Mouse (Mus musculus) kidney, adult 2 months (tissue): ENCODE results near the gene Hsdl1. TPM values are rescaled to one million over a fixed set of nuclear protein-coding genes. Genes with fewer than 3 reads are reported as not detected.

Experiments used
- DNase-seq: peaks from one replicate; pipeline ENCODE4 v3.0.0; 2021
- H3K27ac ChIP-seq: fragments of 200-500 bp; 2 replicates; pipeline ENCODE4 v1.5.1; 2012; ENCODE audit warnings: low read depth, low read length, control low read depth, inconsistent platforms; ENCODE audit not compliant: insufficient read depth
- H3K27me3 ChIP-seq: fragments of 200-500 bp; replicated peaks from 2 replicates; pipeline ENCODE4 v1.6.1; 2012; ENCODE audit warnings: mild to moderate bottlenecking, moderate library complexity, low read length, inconsistent platforms; ENCODE audit not compliant: control insufficient read depth, insufficient read depth
- H3K36me3 ChIP-seq: fragments of 200-500 bp; 2 replicates; pipeline ENCODE4 v1.6.1; 2012; ENCODE audit warnings: mild to moderate bottlenecking, moderate library complexity, low read length, inconsistent platforms; ENCODE audit not compliant: control insufficient read depth, insufficient read depth
- H3K4me1 ChIP-seq: fragments of 200-500 bp; 2 replicates; pipeline ENCODE4 v1.6.1; 2011; ENCODE audit warnings: low read length; ENCODE audit not compliant: control insufficient read depth, insufficient read depth
- H3K4me3 ChIP-seq: fragments of 200-500 bp; 2 replicates; pipeline ENCODE4 v1.5.1; 2011; ENCODE audit warnings: mild to moderate bottlenecking, low read depth, low read length, control low read depth; ENCODE audit not compliant: insufficient read depth
- CTCF ChIP-seq: fragments of 200-500 bp; conservative IDR thresholded peaks from 2 replicates; pipeline ENCODE4 v1.5.1; 2011; ENCODE audit warnings: low read depth, mild to moderate bottlenecking, control low read depth, low read length, moderate library complexity, mixed read lengths; ENCODE audit not compliant: insufficient read depth, insufficient read length
- POLR2A ChIP-seq: fragments of 200-500 bp; IDR thresholded peaks from one replicate; pipeline ENCODE4 v1.6.1; 2011; ENCODE audit warnings: low read depth, low read length, control low read depth
- WGBS: fragments of 180-500 bp; shearing (Covaris S2); methylation state at CpG from one replicate; pipeline ENCODE4 v1.1.7; 2018; 5-methylcytosine and 5-hydroxymethylcytosine counted together
- polyA plus RNA-seq: library from polyadenylated mRNA; depleted of rRNA; stranded (reverse); fragments of >200 nt; gene quantifications from 2 replicates; pipeline ENCODE4 v1.2.3, GENCODE M21; 2012

Hsdl1 gene
- polyA plus RNA-seq, 1 experiment = 23.1 TPM

GRCm38 (mm10) chr8:119566367-119566766 lies 8.6 kb downstream of the Hsdl1 start:
- TF ChIP-seq CTCF (no peak), POLR2A (no peak)
- WGBS = 77% methylated on average over 11 of the region's 11 CpGs
- Histone ChIP-seq H3K27me3 (no peaks in the 10 kb centered on the region), H3K36me3 (no peaks in the 10 kb centered on the region), H3K27ac (no peak overlapping the region), H3K4me3 (no peak overlapping the region), H3K4me1 (no peaks in the 10 kb centered on the region)
- no peak for DNase-seq

DNA sequence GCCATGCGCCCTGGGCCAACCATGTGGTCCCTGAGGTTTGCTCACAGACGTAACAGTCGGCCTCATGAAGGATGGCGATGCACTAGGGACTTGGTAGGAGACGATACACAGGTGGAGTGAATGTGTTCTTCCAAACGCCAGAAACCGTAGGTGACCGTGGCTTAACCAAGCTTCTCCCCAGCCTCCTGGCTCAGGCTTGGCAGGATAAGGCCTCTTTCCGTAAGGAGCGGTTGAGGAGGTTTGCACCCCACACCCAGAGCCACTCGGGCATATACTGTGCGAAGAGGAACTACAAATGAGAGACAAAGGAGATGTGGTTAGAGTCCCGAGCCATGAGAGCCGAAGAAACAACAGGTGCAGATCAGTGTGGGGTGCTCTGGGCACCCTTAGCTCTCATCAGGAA lies 11.1 kb downstream of the Hsdl1 start:
- H3K27ac ChIP-seq = no peak overlapping the region

GRCm38 (mm10) chr8:119559402-119559720 lies 15.6 kb downstream of the Hsdl1 start:
- H3K36me3 ChIP-seq = no peaks in the 10 kb centered on the region
- H3K27ac ChIP-seq = peak overlapping the region; percentile 81
- no peak for DNase-seq
- H3K4me1 ChIP-seq = peaks cover 20% of the 10 kb centered on the region; the same call in 1 of the 2 replicates
- TF ChIP-seq POLR2A (no peak), CTCF (no peak)
- WGBS = 87% methylated on average over 6 of the region's 6 CpGs
- H3K27me3 ChIP-seq = no peaks in the 10 kb centered on the region
- no peak overlapping the region for H3K4me3 ChIP-seq

More for the DNA sequence above, 11.1 kb downstream of the Hsdl1 start:
- Histone ChIP-seq H3K4me3 (no peak overlapping the region), H3K27me3 (no peaks in the 10 kb centered on the region), H3K4me1 (peaks cover 5% of the 10 kb centered on the region; the same call in 1 of the 2 replicates), H3K36me3 (no peaks in the 10 kb centered on the region)
- WGBS = 92% methylated on average over 14 of the region's 14 CpGs
- TF ChIP-seq POLR2A = no peak
- no peak for TF ChIP-seq CTCF
- no peak for DNase-seq

- H3K27ac ChIP-seq = peak within 1 kb of the TSS; percentile 81
- no peaks in the 10 kb centered on the region for H3K36me3 ChIP-seq
- WGBS = 5% methylated on average over 63 of the region's 63 CpGs
- DNase-seq = peak; percentile 98
- H3K4me1 ChIP-seq = peaks cover 20% of the 10 kb centered on the region; the same call in 1 of the 2 replicates
- peak within 1 kb of the TSS; percentile 75 for H3K4me3 ChIP-seq
- H3K27me3 ChIP-seq = no peaks in the 10 kb centered on the region
- 0 out of 2 replicates have a peak, but pooled peaks have one; percentile 15 for TF ChIP-seq CTCF
- peak; percentile 96 for TF ChIP-seq POLR2A
Observed at GRCm38 (mm10) chr8:119558603-119559401, 16.2 kb downstream of the Hsdl1 start, which contains the start of gene Mbtps1. Gene Mbtps1 (minus strand): TSS chr8:119558735.

DNA sequence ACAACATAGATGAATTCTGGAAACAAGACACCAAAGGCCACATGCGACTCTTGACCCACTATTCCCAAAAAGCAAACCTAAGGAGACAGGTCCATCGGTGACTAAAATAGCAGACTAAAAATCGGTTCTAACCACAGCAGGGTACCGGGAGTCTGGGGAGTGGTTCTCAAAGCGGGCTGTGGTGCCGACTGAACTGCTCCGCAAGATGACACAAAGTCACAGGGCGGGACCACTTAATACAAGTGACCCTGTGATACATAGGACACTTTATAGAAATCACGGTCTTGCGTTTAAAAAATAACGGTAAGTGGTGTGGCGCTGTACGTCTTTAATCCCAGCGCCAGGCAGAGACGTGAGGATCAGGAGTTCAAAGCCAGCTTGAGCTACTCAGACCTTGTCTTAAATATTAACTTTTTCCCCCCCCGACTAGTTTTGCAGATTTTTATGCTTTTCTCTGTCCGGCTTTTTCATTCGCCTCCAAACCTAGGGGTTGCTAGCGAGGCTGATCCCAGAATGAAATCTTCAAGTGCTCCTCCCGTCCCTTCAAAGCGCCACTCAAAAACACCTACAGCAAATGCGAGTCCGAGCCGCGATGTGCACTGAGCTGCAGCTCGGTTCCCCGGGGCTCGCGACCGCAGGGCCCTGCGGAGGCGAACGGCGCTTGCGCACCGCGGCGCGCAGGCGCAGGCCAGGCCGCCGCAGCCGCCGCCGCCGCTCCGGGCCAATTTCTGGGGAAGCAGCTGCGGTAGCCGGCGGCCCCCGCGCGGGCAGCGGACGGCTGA lies 17.0 kb downstream of the Hsdl1 start:
- Histone ChIP-seq H3K4me1 (peaks cover 20% of the 10 kb centered on the region; the same call in 1 of the 2 replicates), H3K27ac (peak overlapping the region; percentile 79), H3K4me3 (peak overlapping the region; percentile 75), H3K27me3 (no peaks in the 10 kb centered on the region), H3K36me3 (no peaks in the 10 kb centered on the region)
- DNase-seq = no peak
- WGBS = under 1% methylated on average over 55 of the region's 55 CpGs
- TF ChIP-seq CTCF (no peak), POLR2A (peak; percentile 41)

DNA sequence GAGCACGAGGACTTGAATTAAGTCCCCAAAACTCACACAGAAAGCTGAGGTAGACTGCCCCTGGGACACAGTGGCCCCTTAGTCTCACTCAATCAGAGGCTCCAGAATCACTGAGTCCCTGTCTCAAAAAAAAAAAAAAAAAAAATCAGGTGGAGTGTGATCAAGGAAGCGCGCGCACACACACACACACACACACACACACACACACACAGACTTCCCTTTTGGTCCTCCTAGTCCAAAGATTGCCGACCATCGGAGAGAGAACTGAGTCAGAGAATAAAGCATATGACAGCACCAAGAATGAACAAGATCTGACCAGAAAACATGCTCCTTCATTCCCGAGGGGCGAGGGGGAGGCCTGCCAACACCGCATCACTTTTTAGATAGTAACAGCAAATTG lies 17.9 kb downstream of the Hsdl1 start:
- Histone ChIP-seq H3K4me1 (peaks cover 21% of the 10 kb centered on the region; the same call in 1 of the 2 replicates), H3K27ac (no peak overlapping the region), H3K4me3 (no peak overlapping the region), H3K36me3 (no peaks in the 10 kb centered on the region), H3K27me3 (no peaks in the 10 kb centered on the region)
- TF ChIP-seq POLR2A (no peak), CTCF (no peak)
- 37% methylated on average over 9 of the region's 9 CpGs for WGBS
- DNase-seq = no peak

DNA sequence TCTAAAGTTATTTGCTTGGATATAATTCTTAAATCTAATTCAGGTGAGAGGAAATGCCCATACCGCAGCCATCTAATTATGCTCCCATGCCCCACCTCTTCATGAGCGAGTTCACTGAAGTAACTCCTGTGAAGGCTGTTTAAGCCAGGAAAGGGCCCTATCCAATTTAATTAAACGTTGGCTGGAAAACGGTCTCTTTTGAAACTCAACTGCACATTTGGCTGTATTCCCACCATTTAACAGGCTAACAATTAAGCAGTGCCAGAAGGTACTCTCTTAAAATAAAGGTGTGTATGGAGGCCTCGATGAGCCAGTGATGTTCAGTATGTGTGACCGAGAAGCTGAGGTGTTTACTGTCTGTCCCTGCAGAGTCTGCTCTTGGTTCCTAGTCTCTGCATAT lies 19.1 kb downstream of the Hsdl1 start:
- no peaks in the 10 kb centered on the region for H3K27me3 ChIP-seq
- peaks cover 25% of the 10 kb centered on the region; the same call in 1 of the 2 replicates for H3K4me1 ChIP-seq
- H3K27ac ChIP-seq = no peak overlapping the region
- 35% methylated on average over 6 of the region's 6 CpGs for WGBS
- no peak for TF ChIP-seq POLR2A
- no peak for TF ChIP-seq CTCF
- no peaks in the 10 kb centered on the region for H3K36me3 ChIP-seq
- no peak overlapping the region for H3K4me3 ChIP-seq
- DNase-seq = peak; percentile 63
